Mouse (Mus musculus) adrenal gland, postnatal 4 days (tissue): ENCODE data around the gene 2310057J18Rik. TPM values are rescaled to one million over a fixed set of nuclear protein-coding genes. Genes with fewer than 3 reads are reported as not detected.
"Not testable (repeated sequence)": the region's sequence is repeated elsewhere in the genome, so short reads cannot be mapped to it uniquely, and the experiment has no call there.

Experiments used
- DNase-seq, 2 experiments: peaks; one replicate each; pipeline ENCODE4 v3.0.0; 2021 to 2022; ENCODE audit warnings: low spot score in 2 of 2, mixed read lengths in 2 of 2
- long read RNA-seq, 2 experiments: library from polyadenylated mRNA; stranded (forward); transcript quantifications; one replicate each; pipeline ENCODE4 v2.0.0; 2021
- total RNA-seq, 2 experiments: library from RNA; stranded (reverse); gene quantifications; 2 replicates each; pipeline ENCODE4 v1.2.3; 2021

The 2310057J18Rik gene
- not detected for total RNA-seq
- long read RNA-seq, experiment 1 = 0 reads
- long read RNA-seq, experiment 2 = 0 reads

DNA sequence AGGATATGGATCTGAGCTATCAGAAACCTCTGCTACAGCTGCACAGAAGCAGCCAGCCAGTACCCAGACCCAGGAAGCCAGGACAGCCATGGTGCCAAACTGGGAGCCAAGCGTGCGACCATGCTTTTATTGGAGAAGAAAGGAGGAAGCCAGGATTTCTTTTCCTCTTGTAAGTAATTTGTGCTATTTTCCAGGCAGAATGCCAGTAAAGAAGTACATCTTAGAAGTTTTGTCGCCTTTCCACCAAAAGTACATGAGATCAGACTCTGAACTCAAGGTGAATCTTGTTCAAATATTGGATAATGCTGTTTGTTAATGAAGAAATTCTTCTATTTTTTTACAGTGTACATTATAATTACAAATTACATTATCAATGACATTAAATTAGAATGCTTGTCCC is at the start of gene 2310057J18Rik:
2310057J18Rik (minus strand) TSS at position 101 of the 400 bp plus-strand sequence.
- no peak for DNase-seq

DNA sequence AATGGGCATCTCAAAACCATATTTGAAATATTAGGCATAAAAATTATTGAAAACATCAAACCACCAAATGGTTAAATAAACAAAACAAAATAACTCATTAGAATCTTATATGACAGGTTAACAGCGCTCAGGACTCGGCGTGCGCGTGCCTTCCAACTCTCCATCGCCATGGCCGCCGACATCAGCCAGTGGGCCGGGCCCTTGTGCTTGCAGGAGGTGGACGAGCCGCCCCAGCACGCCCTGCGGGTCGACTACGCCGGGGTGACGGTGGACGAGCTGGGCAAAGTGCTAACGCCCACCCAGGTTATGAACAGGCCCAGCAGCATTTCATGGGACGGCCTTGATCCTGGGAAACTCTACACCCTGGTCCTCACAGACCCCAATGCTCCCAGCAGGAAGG is 43.9 kb upstream of the 2310057J18Rik start:
- not testable (repeated sequence) for DNase-seq

DNA sequence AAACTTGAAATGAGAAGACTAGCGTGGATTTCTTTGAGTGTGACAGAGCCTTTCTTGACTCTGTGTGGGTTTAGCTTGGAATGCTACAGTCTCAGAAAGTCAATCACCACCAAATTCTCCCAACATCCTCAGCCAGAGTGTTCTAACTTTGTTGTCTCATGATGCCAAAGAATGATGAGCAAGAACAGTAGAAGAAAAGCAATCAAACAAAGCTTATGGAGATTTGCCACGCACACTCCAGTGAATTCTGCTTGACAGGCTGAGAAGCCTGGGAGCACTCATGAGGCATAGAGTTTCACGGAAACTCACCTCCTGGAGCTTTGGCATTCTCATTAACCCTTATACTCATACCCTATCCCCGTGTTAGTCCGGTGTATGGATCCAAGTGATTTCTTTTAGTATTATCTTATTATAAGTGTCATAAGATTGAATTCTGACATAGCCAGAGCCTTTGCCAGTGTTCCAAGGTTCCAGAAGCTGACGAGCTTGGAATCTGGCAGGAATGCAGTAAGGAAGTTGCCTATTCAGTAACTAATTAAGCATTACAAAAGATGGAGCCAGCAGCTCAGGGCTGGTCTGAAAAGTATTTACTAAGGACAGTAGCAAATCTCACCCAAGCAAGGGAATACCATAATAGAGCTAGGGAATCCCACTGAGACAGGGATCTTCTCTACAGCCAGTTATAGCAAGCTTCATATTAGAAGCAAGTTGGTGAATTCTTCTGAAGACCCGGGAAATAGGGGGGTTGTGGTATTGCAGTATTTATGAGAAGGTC is 33.6 kb upstream of the 2310057J18Rik start:
- DNase-seq = no peak

DNA sequence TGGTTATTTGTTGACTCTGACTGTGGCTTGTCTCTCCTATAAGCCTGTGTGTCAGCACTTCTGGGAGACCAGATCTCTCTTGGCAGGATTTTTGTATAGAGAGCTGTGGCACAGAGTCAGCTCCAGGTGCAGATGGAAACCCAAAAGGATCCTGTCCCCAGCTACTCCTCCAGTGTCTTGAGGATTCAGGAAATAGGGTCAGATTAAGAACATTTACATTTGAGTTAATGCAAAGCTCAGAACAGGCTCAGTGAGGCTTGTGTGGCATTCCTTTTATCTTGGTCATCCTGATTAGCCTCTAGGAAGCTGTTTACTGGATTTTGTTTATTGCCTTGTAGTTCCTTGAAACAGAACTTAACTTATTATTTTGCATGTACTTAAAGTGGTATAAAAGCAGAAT is 11.7 kb upstream of the 2310057J18Rik start:
- no peak for DNase-seq

DNA sequence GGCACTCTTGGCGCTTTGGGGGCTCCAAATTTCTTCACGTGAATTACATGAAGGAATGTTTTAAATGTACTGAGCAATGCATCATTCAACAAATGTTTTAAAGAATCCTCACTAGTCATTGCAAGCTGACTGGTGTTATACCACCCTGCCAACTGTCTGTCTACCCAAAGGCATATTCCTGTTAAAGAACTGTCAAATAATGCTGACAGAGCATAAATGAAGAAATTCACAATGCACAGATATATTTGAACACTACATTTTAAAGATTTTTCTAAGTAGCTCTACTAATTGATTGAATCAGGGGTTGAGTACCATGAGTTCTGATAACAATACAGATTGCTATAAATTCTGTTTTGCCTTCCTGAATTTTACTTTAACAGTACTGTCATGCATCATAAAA is 2.9 kb upstream of the 2310057J18Rik start:
- DNase-seq = no peak

DNA sequence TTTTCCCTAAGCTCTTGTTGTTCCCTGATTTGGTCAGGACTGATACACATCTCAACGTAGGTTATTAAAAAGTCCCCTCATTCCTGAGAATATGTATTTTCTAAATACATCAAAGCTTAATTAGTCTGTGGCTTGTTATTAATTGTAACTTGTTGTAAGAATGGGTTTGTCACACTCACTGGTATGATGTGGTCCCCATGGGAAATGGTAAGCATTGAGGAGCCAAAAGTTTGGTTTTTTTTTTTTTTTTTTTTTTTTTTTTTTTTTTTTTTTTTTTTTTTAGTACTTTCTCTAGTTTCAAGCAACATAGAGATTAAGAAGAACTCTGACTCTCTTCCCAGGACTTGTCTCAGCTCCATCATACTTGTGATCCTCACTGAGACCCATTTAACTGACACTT is 17.9 kb downstream of the 2310057J18Rik start:
- no peak for DNase-seq

DNA sequence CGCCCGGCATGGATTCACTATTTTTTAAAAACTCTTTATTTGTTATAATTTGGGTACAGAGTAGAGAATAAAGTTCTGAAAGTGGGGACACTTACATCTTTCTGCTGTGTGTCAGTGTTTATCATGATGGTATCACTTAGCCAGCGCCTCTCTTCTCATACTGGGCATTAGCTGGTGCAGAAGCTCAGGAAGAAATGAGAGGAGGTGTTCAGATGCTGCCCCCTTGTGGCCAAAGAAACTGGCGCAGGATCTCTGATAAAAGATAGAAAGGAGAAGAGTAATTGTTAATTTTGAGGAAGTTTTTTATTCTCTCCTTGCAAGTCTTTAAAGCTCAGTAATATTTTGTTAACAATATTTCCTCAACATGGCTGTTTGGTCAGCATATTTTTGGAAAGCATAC is 31.0 kb downstream of the 2310057J18Rik start:
- no peak for DNase-seq

DNA sequence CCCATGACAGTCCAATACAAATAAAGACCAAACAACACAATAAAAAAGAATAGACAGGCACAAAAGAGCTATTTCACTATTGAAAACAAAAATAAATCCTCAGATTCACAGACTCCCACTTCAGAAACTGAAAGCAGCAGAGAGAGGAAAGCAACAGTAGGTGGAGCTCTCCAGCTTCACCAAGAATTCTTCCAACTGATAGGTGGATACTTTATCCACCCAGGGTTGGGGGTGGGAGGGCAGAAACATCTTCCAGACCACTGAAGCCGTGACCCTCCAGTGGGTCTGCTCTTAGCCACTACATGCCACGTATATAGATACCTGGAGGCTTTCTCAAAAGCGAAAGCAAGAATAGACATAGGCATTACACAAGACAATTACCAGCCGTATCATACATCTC is 31.6 kb downstream of the 2310057J18Rik start:
- no peak for DNase-seq

Other genes with a start within 250 kb of the 2310057J18Rik start
- 10 to 100 TPM; 11.4 to 13.5 TPM for gene Soga3, start 157.5 kb upstream of the 2310057J18Rik start, total RNA-seq
- gene Gm49353, start 212.7 kb upstream of the 2310057J18Rik start, total RNA-seq = 1 to 10 TPM in 1 of 2 experiments, not detected in 1; 2.4 TPM
- gene 9330159F19Rik, start 225.3 kb upstream of the 2310057J18Rik start, total RNA-seq = 1 to 10 TPM; 4.7 to 5.5 TPM